Mouse (Mus musculus): ENCODE measurements around the gene Pmm2. TPM values are rescaled to one million over a fixed set of nuclear protein-coding genes. Genes with fewer than 3 reads are reported as not detected.

Gene Pmm2
- polyA plus RNA-seq, 1 experiment from 2014 or later: 126 TPM

- no peaks in the 10 kb centered on the region for H3K9me3 ChIP-seq (ENCODE audit: control insufficient read depth, low read length)
- H3K9ac ChIP-seq (ENCODE audit: low read depth, low read length): no peak overlapping the region
- no peaks in the 10 kb centered on the region for H3K4me1 ChIP-seq (ENCODE audit: control insufficient read depth, insufficient read depth, low read length)
- no peaks in the 10 kb centered on the region for H3K27me3 ChIP-seq (replicated peaks; ENCODE audit: control insufficient read depth, insufficient read depth, low read length)
- no peak overlapping the region for H3K27ac ChIP-seq (ENCODE audit: low read length)
- no peak overlapping the region for H3K4me2 ChIP-seq (ENCODE audit: low read depth, low read length)
- no peak overlapping the region for H3K4me3 ChIP-seq (ENCODE audit: low read length)
- WGBS: 93% methylated on average over 3 of the region's 3 CpGs
- no peak for ATAC-seq
- H3K36me3 ChIP-seq (ENCODE audit: control insufficient read depth, insufficient read depth, low read length): peaks cover 11% of the 10 kb centered on the region
Observed at GRCm38 (mm10) chr16:8650007-8650406, 12.5 kb downstream of the Pmm2 start.

GRCm38 (mm10) chr16:8655108-8655507 lies 17.6 kb downstream of the Pmm2 start:
- Histone ChIP-seq H3K27ac (ENCODE audit: low read length) (no peak overlapping the region), H3K9me3 (ENCODE audit: control insufficient read depth, low read length) (no peaks in the 10 kb centered on the region), H3K4me1 (ENCODE audit: control insufficient read depth, insufficient read depth, low read length) (no peaks in the 10 kb centered on the region), H3K9ac (ENCODE audit: low read depth, low read length) (no peak overlapping the region), H3K36me3 (ENCODE audit: control insufficient read depth, insufficient read depth, low read length) (peaks cover 13% of the 10 kb centered on the region), H3K4me2 (ENCODE audit: low read depth, low read length) (no peak overlapping the region), H3K4me3 (ENCODE audit: low read length) (no peak overlapping the region), H3K27me3 (replicated peaks; ENCODE audit: control insufficient read depth, insufficient read depth, low read length) (no peaks in the 10 kb centered on the region)
- WGBS: 87% methylated on average over 6 of the region's 6 CpGs
- ATAC-seq: no peak

- H3K4me3 ChIP-seq (ENCODE audit: low read length): no peak overlapping the region
- no peak for ATAC-seq
- 0 out of 2 replicates have a peak, but pooled peaks cover 3% of the 10 kb centered on the region for H3K4me1 ChIP-seq (ENCODE audit: control insufficient read depth, insufficient read depth, low read length)
- peaks cover 13% of the 10 kb centered on the region for H3K36me3 ChIP-seq (ENCODE audit: control insufficient read depth, insufficient read depth, low read length)
- H3K9ac ChIP-seq (ENCODE audit: low read depth, low read length): no peak overlapping the region
- H3K4me2 ChIP-seq (ENCODE audit: low read depth, low read length): no peak overlapping the region
- H3K27ac ChIP-seq (ENCODE audit: low read length): no peak overlapping the region
- 81% methylated on average over 9 of the region's 9 CpGs for WGBS
- H3K9me3 ChIP-seq (ENCODE audit: control insufficient read depth, low read length): no peaks in the 10 kb centered on the region
- no peaks in the 10 kb centered on the region for H3K27me3 ChIP-seq (replicated peaks; ENCODE audit: control insufficient read depth, insufficient read depth, low read length)
Observed at GRCm38 (mm10) chr16:8655599-8655998, 18.1 kb downstream of the Pmm2 start.

- H3K9me3 ChIP-seq (ENCODE audit: control insufficient read depth, low read length): no peaks in the 10 kb centered on the region
- no peak for ATAC-seq
- peaks cover 9% of the 10 kb centered on the region for H3K36me3 ChIP-seq (ENCODE audit: control insufficient read depth, insufficient read depth, low read length)
- H3K4me1 ChIP-seq (ENCODE audit: control insufficient read depth, insufficient read depth, low read length): 0 out of 2 replicates have a peak, but pooled peaks cover 3% of the 10 kb centered on the region
- H3K4me2 ChIP-seq (ENCODE audit: low read depth, low read length): no peak overlapping the region
- no peak overlapping the region for H3K9ac ChIP-seq (ENCODE audit: low read depth, low read length)
- H3K27me3 ChIP-seq (replicated peaks; ENCODE audit: control insufficient read depth, insufficient read depth, low read length): no peaks in the 10 kb centered on the region
- H3K27ac ChIP-seq (ENCODE audit: low read length): no peak overlapping the region
- 88% methylated on average over 2 of the region's 2 CpGs for WGBS
- H3K4me3 ChIP-seq (ENCODE audit: low read length): no peak overlapping the region
Observed at GRCm38 (mm10) chr16:8656256-8656655, 18.8 kb downstream of the Pmm2 start.

- no peaks in the 10 kb centered on the region for H3K27me3 ChIP-seq (replicated peaks; ENCODE audit: control insufficient read depth, insufficient read depth, low read length)
- 87% methylated on average over 4 of the region's 4 CpGs for WGBS
- H3K4me3 ChIP-seq (ENCODE audit: low read length): no peak overlapping the region
- peaks cover 9% of the 10 kb centered on the region for H3K36me3 ChIP-seq (ENCODE audit: control insufficient read depth, insufficient read depth, low read length)
- no peaks in the 10 kb centered on the region for H3K9me3 ChIP-seq (ENCODE audit: control insufficient read depth, low read length)
- no peak overlapping the region for H3K27ac ChIP-seq (ENCODE audit: low read length)
- no peak overlapping the region for H3K4me2 ChIP-seq (ENCODE audit: low read depth, low read length)
- H3K4me1 ChIP-seq (ENCODE audit: control insufficient read depth, insufficient read depth, low read length): 0 out of 2 replicates have a peak, but pooled peaks cover 3% of the 10 kb centered on the region
- H3K9ac ChIP-seq (ENCODE audit: low read depth, low read length): no peak overlapping the region
- no peak for ATAC-seq
Observed at GRCm38 (mm10) chr16:8658349-8658748, 20.9 kb downstream of the Pmm2 start.

GRCm38 (mm10) chr16:8658764-8659163 lies 21.3 kb downstream of the Pmm2 start:
- H3K4me2 ChIP-seq (ENCODE audit: low read depth, low read length): no peak overlapping the region
- no peaks in the 10 kb centered on the region for H3K9me3 ChIP-seq (ENCODE audit: control insufficient read depth, low read length)
- WGBS: 90% methylated on average over 4 of the region's 4 CpGs
- H3K9ac ChIP-seq (ENCODE audit: low read depth, low read length): no peak overlapping the region
- no peak overlapping the region for H3K27ac ChIP-seq (ENCODE audit: low read length)
- no peaks in the 10 kb centered on the region for H3K27me3 ChIP-seq (replicated peaks; ENCODE audit: control insufficient read depth, insufficient read depth, low read length)
- H3K4me1 ChIP-seq (ENCODE audit: control insufficient read depth, insufficient read depth, low read length): 0 out of 2 replicates have a peak, but pooled peaks cover 3% of the 10 kb centered on the region
- ATAC-seq: no peak
- H3K36me3 ChIP-seq (ENCODE audit: control insufficient read depth, insufficient read depth, low read length): peaks cover 6% of the 10 kb centered on the region
- no peak overlapping the region for H3K4me3 ChIP-seq (ENCODE audit: low read length)

GRCm38 (mm10) chr16:8663022-8663421 lies 25.5 kb downstream of the Pmm2 start:
- H3K4me3 ChIP-seq (ENCODE audit: low read length): no peak overlapping the region
- H3K27me3 ChIP-seq (replicated peaks; ENCODE audit: control insufficient read depth, insufficient read depth, low read length): no peaks in the 10 kb centered on the region
- 79% methylated on average over 2 of the region's 2 CpGs for WGBS
- peaks cover 23% of the 10 kb centered on the region for H3K4me1 ChIP-seq (ENCODE audit: control insufficient read depth, insufficient read depth, low read length)
- no peak overlapping the region for H3K4me2 ChIP-seq (ENCODE audit: low read depth, low read length)
- no peak for ATAC-seq
- H3K9ac ChIP-seq (ENCODE audit: low read depth, low read length): no peak overlapping the region
- no peaks in the 10 kb centered on the region for H3K9me3 ChIP-seq (ENCODE audit: control insufficient read depth, low read length)
- peaks cover 3% of the 10 kb centered on the region for H3K36me3 ChIP-seq (ENCODE audit: control insufficient read depth, insufficient read depth, low read length)
- H3K27ac ChIP-seq (ENCODE audit: low read length): no peak overlapping the region

- WGBS: 82% methylated on average over 24 of the region's 24 CpGs
Observed at GRCm38 (mm10) chr16:8663606-8664539, 26.4 kb downstream of the Pmm2 start.

GRCm38 (mm10) chr16:8665367-8665766 lies 27.9 kb downstream of the Pmm2 start:
- H3K36me3 ChIP-seq (ENCODE audit: control insufficient read depth, insufficient read depth, low read length): peaks cover 3% of the 10 kb centered on the region
- 82% methylated on average over 5 of the region's 5 CpGs for WGBS
- H3K4me2 ChIP-seq (ENCODE audit: low read depth, low read length): no peak overlapping the region
- H3K9ac ChIP-seq (ENCODE audit: low read depth, low read length): no peak overlapping the region
- ATAC-seq: no peak
- no peak overlapping the region for H3K4me3 ChIP-seq (ENCODE audit: low read length)
- H3K4me1 ChIP-seq (ENCODE audit: control insufficient read depth, insufficient read depth, low read length): peaks cover 44% of the 10 kb centered on the region
- H3K27ac ChIP-seq (ENCODE audit: low read length): no peak overlapping the region
- H3K27me3 ChIP-seq (replicated peaks; ENCODE audit: control insufficient read depth, insufficient read depth, low read length): no peaks in the 10 kb centered on the region
- no peaks in the 10 kb centered on the region for H3K9me3 ChIP-seq (ENCODE audit: control insufficient read depth, low read length)

More at GRCm38 (mm10) chr16:8663606-8664539, 26.4 kb downstream of the Pmm2 start:
- peaks cover 3% of the 10 kb centered on the region for H3K36me3 ChIP-seq (ENCODE audit: control insufficient read depth, insufficient read depth, low read length)
- no peaks in the 10 kb centered on the region for H3K9me3 ChIP-seq (ENCODE audit: control insufficient read depth, low read length)
- no peak overlapping the region for H3K4me3 ChIP-seq (ENCODE audit: low read length)
- peaks cover 30% of the 10 kb centered on the region for H3K4me1 ChIP-seq (ENCODE audit: control insufficient read depth, insufficient read depth, low read length)
- no peak overlapping the region for H3K4me2 ChIP-seq (ENCODE audit: low read depth, low read length)
- H3K27me3 ChIP-seq (replicated peaks; ENCODE audit: control insufficient read depth, insufficient read depth, low read length): no peaks in the 10 kb centered on the region
- H3K27ac ChIP-seq (ENCODE audit: low read length): no peak overlapping the region
- H3K9ac ChIP-seq (ENCODE audit: low read depth, low read length): no peak overlapping the region
- no peak for ATAC-seq

Data from intestine, embryonic 16.5 days (tissue).